Mouse (Mus musculus) heart, adult 9 months (tissue): Measurements from ENCODE around the gene Kcnip4.

ENCODE experiments used
- DNase-seq, 2 experiments: peaks; one replicate each; pipeline ENCODE4 v3.0.0; 2022; ENCODE audit warnings: low spot score in 2 of 2

Kcnip4 gene

DNA sequence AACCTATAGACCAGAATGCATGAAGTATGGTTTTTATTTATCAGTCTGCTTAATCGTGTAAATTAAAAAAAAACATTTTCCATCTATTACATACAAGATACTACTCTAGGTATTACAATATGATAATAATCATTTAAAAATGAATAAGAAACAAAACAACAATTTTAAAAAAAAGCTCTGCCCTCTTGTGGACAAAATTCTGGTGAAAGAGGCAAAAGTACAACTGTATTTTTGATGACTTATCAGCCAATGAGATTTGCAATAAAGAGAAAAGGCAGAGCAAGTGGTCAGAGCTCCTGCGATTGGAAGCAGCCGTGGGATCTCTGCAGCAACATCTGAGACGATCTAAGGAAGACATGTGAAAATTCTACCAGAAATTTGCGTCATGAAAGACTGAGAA lies 172.6 kb downstream of the Kcnip4 start:
- no peak for DNase-seq

DNA sequence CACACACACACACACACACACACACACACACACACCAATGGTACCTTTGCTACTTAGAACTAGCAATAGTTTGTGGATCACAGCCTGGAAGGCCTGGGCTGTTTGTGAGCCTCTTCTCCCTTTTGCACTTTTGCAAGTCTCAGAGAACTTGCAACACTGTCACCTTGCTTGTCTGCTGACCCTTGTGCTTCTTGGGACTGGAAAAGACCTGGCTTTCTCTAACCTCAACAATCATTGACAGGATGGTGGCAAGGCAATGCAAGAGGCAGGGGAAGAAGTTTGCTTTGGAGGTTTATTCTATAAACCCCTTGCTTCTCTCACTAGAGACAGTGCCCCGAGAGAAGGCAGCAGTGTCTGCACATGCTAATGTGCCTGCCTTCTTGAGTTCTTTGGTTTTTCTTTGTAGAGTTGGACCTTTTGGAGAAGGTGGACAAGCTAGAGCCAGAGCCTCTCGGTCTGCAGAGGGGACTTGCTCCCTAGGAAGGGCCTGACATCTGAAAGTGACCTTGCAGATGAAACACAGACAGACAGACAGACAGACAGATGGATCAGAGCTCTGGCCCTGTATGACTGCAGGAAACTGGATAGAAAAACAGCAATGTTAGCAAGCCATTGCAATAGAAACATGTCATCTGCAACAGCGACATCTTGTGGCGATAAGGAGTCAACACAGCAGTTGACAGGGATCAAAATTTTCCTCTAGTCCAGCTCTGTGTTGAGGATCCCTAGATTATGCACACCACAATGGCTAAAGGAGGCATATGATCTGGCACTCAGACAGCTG lies 174.4 kb downstream of the Kcnip4 start:
- peak in 1 of 2 experiments; percentile 1 for DNase-seq

DNA sequence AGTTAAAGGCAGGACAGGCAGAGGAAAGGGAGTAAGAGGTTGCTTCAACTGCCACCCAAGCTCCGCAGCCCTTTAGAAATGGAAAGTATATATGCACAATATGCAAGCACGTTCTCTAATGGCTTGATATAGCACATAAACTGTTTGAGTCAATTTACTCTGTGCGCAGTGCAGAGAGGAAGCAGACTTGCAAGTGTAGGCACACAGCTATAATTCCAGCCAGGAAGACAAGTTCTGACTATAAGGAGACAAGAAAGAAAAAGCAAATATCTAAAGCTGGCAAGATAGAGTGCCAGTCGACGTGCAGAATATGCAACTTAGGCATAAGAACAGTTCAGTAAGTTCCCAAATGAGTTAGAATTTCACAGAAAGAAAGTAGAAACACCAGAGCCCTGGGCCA lies 175.2 kb downstream of the Kcnip4 start:
- DNase-seq = no peak

DNA sequence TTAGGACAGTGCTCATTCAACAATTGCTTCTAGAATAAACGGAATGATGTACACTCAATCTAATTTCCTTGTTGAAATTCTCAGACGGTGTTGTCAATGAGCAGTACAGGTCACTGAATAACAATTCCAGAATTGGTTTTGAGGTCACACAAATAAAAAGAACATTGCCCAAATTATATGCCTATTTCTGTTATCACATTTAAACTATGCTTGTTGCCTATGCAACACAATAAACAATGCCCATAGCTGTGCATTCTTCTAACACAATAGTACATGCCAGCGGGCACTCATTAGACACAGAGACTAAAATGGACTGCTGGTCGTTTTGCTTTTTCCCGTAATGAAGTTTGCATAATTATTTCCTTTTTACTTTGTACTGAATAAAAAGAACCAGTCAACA lies 176.2 kb downstream of the Kcnip4 start:
- DNase-seq = no peak

DNA sequence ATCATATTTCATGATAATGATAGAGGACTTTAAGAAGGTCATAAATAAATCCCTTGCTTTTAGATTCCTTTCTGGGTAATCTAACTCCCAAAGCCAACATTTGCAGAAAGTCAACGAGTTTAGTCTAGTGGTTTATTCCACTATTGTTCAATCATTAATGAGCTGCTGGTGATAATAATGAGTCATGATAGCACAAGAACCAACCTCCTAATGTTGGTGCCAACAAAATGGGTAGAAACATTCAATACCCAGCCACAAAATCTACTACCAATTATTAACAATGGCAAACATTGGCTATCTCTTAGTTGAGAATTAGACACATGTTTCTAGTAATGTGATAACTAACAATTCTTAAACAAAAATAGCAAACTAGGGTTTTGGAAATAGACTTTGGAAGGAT lies 180.1 kb downstream of the Kcnip4 start:
- no peak for DNase-seq

DNA sequence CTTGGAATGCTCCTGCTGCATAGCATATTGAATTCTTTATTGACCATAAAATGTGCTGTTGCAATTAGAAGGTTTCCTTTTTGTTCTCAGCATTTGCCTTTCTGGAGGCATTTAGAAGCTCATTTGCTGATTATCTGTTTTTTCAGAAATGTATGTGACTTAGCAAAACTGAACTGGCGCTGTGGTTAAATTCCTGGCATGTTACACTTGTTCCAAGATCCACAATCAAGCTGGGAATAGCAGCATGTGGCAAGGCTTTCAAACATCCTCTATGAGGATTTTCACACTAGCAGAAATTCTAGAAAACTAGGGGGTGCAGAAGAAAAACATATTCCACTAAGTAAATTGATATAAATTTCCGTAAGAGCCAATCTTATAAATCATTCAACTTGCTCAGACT lies 187.5 kb downstream of the Kcnip4 start:
- DNase-seq = no peak

DNA sequence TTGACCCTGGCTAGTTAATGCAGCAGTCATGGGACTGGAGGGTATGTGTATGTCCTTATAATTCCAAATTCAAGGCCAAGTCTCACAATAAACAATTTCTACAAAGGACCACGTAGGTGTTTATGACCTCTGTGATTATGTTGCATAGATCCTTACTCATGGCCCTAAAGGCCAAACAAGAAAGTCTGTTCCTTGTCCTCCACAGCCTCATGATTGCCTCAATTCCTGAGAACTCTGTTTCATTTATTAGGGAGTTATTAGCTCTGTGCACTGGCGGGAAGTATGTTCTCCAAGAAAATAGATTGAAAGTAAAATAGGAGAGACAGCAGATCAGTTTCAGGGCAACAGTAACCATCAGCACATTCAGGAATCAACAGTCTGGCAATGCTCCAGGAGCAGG lies 191.6 kb downstream of the Kcnip4 start:
- no peak for DNase-seq

DNA sequence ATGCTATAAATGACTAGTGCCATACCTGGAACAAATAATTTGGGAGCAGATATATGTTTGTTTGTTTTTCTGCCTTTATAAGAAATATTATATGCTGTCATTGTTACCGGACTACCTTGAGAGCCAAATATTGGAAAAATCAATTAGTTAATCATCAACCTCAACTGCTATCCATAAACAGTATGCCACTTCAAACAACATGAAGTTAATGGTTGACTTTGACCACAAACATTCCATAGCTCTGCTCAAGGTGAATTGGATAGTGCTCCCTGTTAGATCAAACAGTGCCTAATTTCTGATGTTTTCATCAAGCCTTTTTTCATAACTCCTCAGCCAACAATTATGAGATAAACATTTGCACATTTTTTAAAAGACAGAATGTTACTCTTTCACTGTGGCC lies 195.7 kb downstream of the Kcnip4 start:
- DNase-seq = no peak

DNA sequence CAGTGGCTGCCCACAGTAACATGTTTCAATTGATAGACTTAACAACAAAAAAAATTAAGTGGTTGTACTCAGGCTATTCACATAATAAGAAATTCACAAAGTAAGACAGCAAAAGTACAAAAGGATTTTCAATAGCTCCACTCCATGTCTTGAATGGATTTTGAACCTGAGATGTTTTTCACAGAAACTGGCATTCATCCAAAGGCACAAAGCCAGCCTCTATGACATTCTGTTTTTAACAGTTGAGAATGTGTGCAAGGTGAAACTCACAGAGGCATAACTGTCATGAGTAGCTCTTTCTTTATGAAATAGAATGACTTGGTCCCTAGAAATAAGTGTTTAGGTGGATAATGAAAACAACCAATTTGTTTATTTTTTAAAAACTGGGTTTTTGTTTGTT lies 206.0 kb downstream of the Kcnip4 start:
- DNase-seq = no peak

DNA sequence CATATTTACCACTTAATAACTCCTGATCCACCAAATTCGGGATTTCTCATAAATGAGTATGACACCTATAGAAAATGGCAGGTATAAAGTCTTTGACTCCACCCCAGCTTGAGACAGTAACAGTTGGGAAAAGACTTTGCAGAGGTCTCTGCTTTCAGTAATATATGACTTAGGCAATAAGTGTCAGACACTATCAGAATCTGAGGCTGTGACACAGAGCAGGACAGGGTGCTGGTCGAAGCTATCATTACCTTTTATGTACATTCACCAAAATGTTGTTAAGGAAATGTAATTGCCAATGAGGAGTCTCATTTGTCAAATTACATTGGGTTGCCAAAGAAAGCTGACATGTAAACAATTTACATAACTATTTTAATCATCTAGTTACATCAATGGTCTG lies 206.8 kb downstream of the Kcnip4 start:
- DNase-seq = no peak

DNA sequence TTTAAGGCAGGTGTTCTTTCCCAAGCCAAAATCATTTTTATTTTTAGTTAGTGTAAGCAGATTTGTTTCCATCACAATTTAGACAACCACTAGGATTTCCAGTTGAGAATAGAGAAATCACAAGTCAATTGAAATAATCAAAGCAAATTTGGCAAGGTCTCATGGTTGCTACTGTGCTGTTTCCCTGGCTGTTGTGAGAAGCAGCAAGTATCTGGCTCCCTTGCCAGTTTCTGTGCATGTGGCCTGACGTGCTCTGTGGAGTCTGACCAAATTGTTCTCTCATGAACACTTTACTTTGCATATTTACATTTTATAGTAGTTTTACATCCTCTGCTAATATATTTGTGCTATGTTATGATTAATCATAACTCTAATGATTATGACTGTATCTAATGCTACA lies 217.9 kb downstream of the Kcnip4 start:
- DNase-seq = no peak

DNA sequence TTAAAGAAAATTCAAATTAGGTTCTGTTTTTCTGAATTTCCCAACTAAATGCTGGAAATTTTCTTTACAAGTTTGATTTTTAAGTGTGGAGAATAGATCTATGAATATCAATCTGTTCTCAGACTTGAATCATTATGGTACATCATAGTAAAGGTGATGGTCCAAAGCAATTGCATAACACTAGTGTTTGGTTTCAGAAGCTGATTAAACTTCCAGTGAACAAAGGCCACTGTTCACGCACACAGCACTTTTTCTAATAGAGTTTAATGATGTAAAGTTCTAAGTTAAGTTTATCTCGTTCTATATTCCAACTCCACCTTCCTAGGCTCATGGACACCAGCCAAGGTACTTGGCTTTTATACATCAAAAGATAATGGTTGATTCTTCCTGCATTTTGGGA lies 219.4 kb downstream of the Kcnip4 start:
- no peak for DNase-seq

DNA sequence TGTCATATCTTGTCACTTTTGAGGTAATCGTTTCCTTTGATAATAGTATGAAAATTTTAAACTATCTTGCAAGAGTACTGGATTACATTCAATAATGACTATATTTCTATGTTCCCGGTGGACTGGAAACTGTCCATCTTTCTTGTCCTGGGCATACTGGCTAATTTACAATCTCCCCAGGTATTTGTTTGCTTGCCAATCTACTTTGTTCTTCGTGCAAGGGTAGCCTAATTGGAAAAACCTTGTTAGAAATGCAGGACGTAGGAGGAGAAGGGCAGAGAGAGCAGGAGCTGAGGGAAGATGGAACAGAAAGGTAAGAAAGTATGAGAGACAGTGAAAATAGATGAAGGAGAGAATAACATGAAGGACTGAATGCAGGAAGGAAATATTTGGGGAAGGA lies 226.1 kb downstream of the Kcnip4 start:
- no peak for DNase-seq

DNA sequence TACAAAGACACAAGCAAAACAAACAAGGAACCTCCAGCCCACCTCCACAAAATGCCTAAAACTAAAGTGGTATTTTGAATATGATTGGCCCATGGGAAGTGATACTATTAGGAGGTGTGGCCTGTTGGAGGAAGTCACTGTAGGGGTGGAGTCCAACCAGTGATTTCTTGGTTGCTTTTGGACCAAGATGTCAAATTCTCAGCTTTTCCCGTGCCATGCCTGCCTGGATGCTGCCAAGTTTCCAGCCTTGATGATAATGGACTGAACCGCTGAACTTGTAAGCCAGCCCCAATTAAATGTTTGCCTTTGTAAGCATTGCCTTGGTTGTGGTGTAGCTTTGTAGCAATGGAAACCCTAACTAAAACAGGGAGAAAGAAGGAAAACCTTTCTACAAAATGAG lies 232.3 kb downstream of the Kcnip4 start:
- DNase-seq = no peak

DNA sequence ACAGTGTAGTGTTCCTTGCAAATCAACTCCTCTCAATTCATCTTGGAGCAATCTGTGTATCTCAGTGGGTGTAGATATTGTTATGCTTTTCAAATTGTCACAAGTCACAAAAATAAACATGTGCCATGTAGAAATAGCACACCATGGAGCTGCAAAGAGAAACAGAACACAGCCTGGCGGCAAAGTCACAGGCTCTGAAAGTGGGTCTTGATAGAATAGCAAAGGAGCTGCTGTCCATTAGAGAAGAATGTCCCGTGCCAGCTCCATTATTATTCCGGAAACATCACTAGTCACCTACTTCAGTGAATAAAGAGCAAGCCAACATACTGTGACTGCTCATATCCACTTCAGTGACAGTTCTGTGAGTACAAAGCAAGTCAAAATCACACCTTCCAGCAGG lies 232.9 kb downstream of the Kcnip4 start:
- no peak for DNase-seq

DNA sequence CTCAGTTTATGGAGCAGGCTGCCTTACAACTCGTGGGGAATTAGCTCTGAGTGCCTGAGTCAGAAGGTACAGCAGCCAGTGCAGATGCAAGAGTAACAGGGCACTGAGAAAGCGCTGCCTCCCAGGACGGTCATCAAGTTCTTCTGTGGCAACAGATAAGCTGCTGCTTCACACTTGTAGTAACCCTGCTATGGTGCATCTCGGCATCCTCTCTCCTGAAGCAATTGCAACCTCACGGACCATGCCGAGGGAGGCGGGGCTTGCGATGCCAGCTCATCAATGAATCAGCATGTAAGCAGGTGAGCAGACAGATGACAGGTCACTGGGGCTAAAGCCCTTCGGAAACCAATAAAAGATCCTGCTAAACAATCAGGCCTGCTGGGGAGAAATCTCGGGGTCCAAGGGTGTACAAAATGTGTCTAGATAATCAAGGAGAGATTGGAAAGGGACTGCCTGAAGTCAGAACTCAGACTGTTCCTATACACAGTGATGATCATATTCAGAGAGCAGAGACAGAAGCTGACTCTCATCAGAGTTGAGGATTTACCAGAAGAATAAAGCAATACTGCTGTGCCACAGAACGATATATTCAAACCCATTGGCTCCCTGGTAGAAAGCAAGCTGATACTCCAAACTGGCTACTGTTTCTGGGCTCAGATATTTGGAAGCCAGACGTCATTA lies 239.1 kb downstream of the Kcnip4 start:
- no peak for DNase-seq

DNA sequence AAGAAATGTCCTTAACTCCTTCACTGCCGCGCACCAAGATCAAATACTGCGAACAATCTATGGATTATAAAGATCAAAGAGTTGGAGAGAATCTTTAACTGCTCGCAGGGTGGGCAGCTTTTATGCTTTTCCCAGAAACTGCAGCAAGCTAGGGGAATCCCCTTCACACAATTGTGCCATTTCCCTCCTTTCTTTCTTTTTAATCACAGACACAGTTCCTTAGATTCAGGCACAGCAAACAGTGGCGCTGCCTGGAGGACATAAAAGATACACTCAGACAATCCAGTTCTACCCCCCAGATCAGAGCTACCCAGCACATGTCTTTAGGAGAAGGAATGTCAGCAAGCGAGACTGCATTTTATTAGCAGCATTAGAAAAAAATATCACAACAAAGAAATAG lies 239.9 kb downstream of the Kcnip4 start:
- DNase-seq = no peak

DNA sequence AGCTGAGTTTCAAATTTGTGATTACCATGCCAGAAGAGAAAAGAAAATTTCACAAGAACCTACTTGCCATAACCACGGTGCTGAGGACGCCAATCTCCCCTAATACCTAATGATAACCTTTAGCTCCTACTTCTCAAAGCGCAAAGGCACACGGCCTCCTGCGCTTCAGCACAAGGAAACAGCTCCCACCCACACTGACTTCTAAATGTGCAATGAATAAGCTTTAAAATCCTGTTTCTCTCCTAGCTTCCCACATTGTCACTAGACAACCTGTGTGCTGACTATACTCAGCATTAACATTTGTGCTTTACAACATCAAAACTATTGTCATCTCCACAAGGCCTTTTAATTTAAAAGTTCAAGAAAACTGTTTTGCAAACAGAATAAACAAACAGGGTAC lies 241.3 kb downstream of the Kcnip4 start:
- DNase-seq = no peak

DNA sequence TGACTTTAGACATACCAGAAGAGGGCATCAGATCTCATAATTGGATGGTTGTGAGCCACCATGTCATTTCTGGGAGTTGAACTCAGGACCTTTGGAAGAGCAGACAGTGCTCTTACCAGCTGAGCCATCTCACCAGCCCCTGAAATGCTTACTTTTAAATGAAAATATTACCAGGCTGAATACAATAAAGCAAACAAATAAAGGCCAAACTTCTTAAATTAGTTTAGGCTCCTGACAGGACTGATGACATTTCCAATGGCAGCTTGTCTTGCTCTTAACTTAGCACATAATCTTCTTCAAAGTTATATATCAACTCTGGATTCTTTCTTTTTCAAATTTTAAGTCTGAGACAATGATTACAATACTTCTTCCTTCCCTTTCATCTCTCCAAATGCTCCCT lies 252.8 kb downstream of the Kcnip4 start:
- no peak for DNase-seq

DNA sequence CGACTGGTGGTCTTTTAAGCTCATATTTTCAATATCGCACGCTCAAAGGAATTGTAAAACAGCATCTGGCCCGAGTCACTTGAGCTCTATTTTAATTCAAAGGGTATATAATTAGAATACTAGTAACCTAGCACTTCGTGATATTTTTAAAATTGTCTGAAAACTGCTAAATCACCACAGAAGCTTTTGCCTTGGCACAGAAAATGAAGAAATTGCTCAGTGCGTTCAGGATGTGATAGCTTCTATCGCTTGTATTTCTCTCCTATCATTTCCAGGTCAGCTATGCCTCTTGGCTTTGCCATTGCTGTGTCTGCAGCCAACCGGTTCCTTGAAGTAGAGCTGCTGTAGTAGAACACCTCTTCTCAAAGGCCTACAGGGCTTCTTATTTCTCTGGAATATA lies 255.9 kb downstream of the Kcnip4 start:
- DNase-seq = no peak

DNA sequence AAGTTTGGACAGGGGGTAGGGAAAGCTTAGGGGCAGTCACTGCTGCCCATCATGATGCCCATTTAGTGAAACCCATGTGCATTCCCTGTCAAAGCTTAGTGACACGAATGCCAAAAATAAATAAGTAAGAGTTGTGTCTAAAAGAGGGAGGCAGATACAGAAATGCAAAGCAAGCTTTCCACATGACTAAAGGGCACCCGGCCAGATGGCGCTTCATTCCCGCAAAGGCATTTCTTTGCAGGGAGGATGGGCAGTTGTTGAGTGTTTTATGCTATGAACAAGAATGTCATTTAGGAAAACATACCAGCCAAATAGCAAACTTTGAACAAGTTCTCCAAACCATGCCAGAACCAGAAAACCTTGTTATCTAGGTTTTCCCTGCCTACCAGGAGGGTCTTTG lies 265.4 kb downstream of the Kcnip4 start:
- DNase-seq = no peak

DNA sequence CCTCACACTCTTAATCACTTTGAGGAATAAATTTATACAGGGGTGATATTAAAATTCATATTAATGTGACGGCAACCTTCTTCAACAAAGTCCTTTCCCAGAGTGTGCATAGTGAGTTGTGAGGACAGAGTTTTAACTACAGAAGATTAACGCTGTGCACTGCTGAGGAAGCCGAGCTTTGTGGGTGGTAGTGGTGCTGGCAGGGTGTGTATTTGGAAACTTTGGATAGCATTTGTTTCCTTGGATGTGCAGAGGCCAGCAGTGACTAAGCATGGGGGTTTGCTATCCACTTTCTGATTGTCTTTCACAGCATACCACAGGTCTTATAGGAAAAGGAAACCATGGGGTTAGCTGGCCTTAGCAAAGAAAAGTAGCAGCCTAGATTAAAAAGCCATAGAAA lies 267.9 kb downstream of the Kcnip4 start:
- DNase-seq = no peak

DNA sequence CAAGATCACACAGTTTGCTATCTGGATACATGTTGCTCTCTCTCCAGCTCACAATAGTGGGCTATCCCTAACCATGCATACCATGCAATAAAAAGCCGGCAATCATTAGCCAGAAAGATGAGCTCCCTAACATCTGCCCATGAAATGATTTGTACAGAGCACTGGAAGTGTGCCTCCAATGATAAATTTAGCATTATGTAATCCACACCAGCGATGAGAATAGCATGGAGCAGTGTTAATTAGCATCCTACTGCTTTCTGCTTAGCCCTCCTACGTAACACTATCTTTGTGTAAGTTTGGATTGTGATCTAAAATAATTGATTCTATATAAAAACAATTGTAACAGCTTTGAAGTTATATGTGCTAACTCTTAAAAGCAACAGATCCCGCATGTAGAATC lies 268.7 kb downstream of the Kcnip4 start:
- no peak for DNase-seq

DNA sequence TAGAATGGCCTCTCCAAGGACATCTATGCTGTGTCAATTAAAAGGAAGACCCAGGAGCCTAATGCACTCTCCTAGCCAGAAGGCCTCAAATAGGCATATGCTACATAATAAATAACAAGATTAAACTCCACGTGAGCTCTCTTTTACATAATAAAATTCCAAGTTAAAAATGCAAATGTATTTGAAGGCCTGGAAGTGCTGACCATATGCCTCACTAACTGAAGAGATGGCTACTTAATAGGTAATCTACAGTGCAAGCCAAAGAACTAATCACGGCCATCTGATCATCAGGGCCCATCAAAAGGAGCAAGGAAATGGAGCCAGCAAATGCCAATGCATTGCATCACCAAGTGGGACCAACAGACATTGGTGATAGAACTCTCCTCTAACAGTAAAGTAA lies 277.6 kb downstream of the Kcnip4 start:
- no peak for DNase-seq
